Mouse (Mus musculus): ENCODE results near the gene Arhgap1.

- TF ChIP-seq POLR2A (IDR thresholded peaks at IDR 0.05; ENCODE audit: control insufficient read depth, extremely low read depth, insufficient read depth, low read length, poor library complexity) (no peak), CTCF (IDR thresholded peaks at IDR 0.05; ENCODE audit: borderline replicate concordance, control insufficient read depth, extremely low read depth, insufficient read depth, low read length, poor library complexity) (no peak)
Observed at GRCm38 (mm10) chr2:91632316-91632715, 17.3 kb upstream of the Arhgap1 start.
